Mouse (Mus musculus): Measurements from ENCODE around the gene Fmnl2. TPM values are rescaled to one million over a fixed set of nuclear protein-coding genes. Genes with fewer than 3 reads are reported as not detected.

The Fmnl2 gene
- polyA plus RNA-seq, 2 experiments = 12.6 to 27.2 TPM

GRCm38 (mm10) chr2:52864635-52865034, 7.0 kb downstream of the Fmnl2 start:
- Histone ChIP-seq H3K27me3 (ENCODE audit: control insufficient read depth, insufficient read depth, low read length) (no peaks in the 10 kb centered on the region), H3K9ac (ENCODE audit: low read depth, low read length, severe bottlenecking) (no peak overlapping the region), H3K27ac (replicated peaks; ENCODE audit: low read depth, low read length) (no peak overlapping the region), H3K9me3 (ENCODE audit: control insufficient read depth, low read length) (no peaks in the 10 kb centered on the region), H3K4me1 (ENCODE audit: control insufficient read depth, insufficient read depth, low read length) (peaks cover 39% of the 10 kb centered on the region), H3K4me2 (replicated peaks; ENCODE audit: low read depth, low read length, severe bottlenecking) (no peak overlapping the region), H3K4me3 (replicated peaks; ENCODE audit: low read length) (no peak overlapping the region), H3K36me3 (ENCODE audit: control insufficient read depth, insufficient read depth, low read length) (0 out of 2 replicates have a peak, but pooled peaks cover 6% of the 10 kb centered on the region)
- ATAC-seq (ENCODE audit: low FRiP score, low read depth) (no peak), DNase-seq (ENCODE audit: low spot score) (no peak)
- TF ChIP-seq POLR2A (IDR thresholded peaks at IDR 0.05; ENCODE audit: borderline replicate concordance, extremely low read depth, insufficient read depth, insufficient read length) = no peak
- WGBS = 86% methylated on average over 7 of the region's 7 CpGs

- no peak for DNase-seq (ENCODE audit: low spot score)
- H3K9ac ChIP-seq (ENCODE audit: low read depth, low read length, severe bottlenecking) = no peak overlapping the region
- no peak overlapping the region for H3K4me3 ChIP-seq (replicated peaks; ENCODE audit: low read length)
- H3K27ac ChIP-seq (replicated peaks; ENCODE audit: low read depth, low read length) = no peak overlapping the region
- 0 out of 2 replicates have a peak, but pooled peaks cover 6% of the 10 kb centered on the region for H3K36me3 ChIP-seq (ENCODE audit: control insufficient read depth, insufficient read depth, low read length)
- no peak for TF ChIP-seq POLR2A (IDR thresholded peaks at IDR 0.05; ENCODE audit: borderline replicate concordance, extremely low read depth, insufficient read depth, insufficient read length)
- H3K9me3 ChIP-seq (ENCODE audit: control insufficient read depth, low read length) = no peaks in the 10 kb centered on the region
- 62% methylated on average over 3 of the region's 3 CpGs for WGBS
- peaks cover 29% of the 10 kb centered on the region for H3K4me1 ChIP-seq (ENCODE audit: control insufficient read depth, insufficient read depth, low read length)
- ATAC-seq (ENCODE audit: low FRiP score, low read depth) = no peak
- no peak overlapping the region for H3K4me2 ChIP-seq (replicated peaks; ENCODE audit: low read depth, low read length, severe bottlenecking)
- no peaks in the 10 kb centered on the region for H3K27me3 ChIP-seq (ENCODE audit: control insufficient read depth, insufficient read depth, low read length)
Measured at GRCm38 (mm10) chr2:52866151-52866550, 8.5 kb downstream of the Fmnl2 start.

- H3K27ac ChIP-seq (replicated peaks; ENCODE audit: low read depth, low read length) = no peak overlapping the region
- ATAC-seq (ENCODE audit: low FRiP score, low read depth) (no peak), DNase-seq (ENCODE audit: low spot score) (no peak)
- H3K4me3 ChIP-seq (replicated peaks; ENCODE audit: low read length) = no peak overlapping the region
- no peaks in the 10 kb centered on the region for H3K9me3 ChIP-seq (ENCODE audit: control insufficient read depth, low read length)
- TF ChIP-seq POLR2A (IDR thresholded peaks at IDR 0.05; ENCODE audit: borderline replicate concordance, extremely low read depth, insufficient read depth, insufficient read length) = no peak
- WGBS = 72% methylated on average over 9 of the region's 9 CpGs
- peaks cover 24% of the 10 kb centered on the region for H3K4me1 ChIP-seq (ENCODE audit: control insufficient read depth, insufficient read depth, low read length)
- no peak overlapping the region for H3K4me2 ChIP-seq (replicated peaks; ENCODE audit: low read depth, low read length, severe bottlenecking)
- H3K27me3 ChIP-seq (ENCODE audit: control insufficient read depth, insufficient read depth, low read length) = no peaks in the 10 kb centered on the region
- no peak overlapping the region for H3K9ac ChIP-seq (ENCODE audit: low read depth, low read length, severe bottlenecking)
- H3K36me3 ChIP-seq (ENCODE audit: control insufficient read depth, insufficient read depth, low read length) = 0 out of 2 replicates have a peak, but pooled peaks cover 6% of the 10 kb centered on the region
Measured at GRCm38 (mm10) chr2:52867781-52868180, 10.1 kb downstream of the Fmnl2 start.

GRCm38 (mm10) chr2:52868181-52868580, 10.5 kb downstream of the Fmnl2 start:
- WGBS = 31% methylated on average over 5 of the region's 5 CpGs
- Histone ChIP-seq H3K27me3 (ENCODE audit: control insufficient read depth, insufficient read depth, low read length) (no peaks in the 10 kb centered on the region), H3K9me3 (ENCODE audit: control insufficient read depth, low read length) (no peaks in the 10 kb centered on the region), H3K27ac (replicated peaks; ENCODE audit: low read depth, low read length) (no peak overlapping the region), H3K4me2 (replicated peaks; ENCODE audit: low read depth, low read length, severe bottlenecking) (no peak overlapping the region), H3K9ac (ENCODE audit: low read depth, low read length, severe bottlenecking) (no peak overlapping the region), H3K36me3 (ENCODE audit: control insufficient read depth, insufficient read depth, low read length) (0 out of 2 replicates have a peak, but pooled peaks cover 6% of the 10 kb centered on the region), H3K4me1 (ENCODE audit: control insufficient read depth, insufficient read depth, low read length) (peaks cover 26% of the 10 kb centered on the region), H3K4me3 (replicated peaks; ENCODE audit: low read length) (no peak overlapping the region)
- no peak for ATAC-seq (ENCODE audit: low FRiP score, low read depth)
- DNase-seq (ENCODE audit: low spot score) = no peak
- no peak for TF ChIP-seq POLR2A (IDR thresholded peaks at IDR 0.05; ENCODE audit: borderline replicate concordance, extremely low read depth, insufficient read depth, insufficient read length)

- Histone ChIP-seq H3K9ac (ENCODE audit: low read depth, low read length, severe bottlenecking) (no peak overlapping the region), H3K4me2 (replicated peaks; ENCODE audit: low read depth, low read length, severe bottlenecking) (no peak overlapping the region), H3K36me3 (ENCODE audit: control insufficient read depth, insufficient read depth, low read length) (0 out of 2 replicates have a peak, but pooled peaks cover 5% of the 10 kb centered on the region), H3K27ac (replicated peaks; ENCODE audit: low read depth, low read length) (no peak overlapping the region), H3K9me3 (ENCODE audit: control insufficient read depth, low read length) (no peaks in the 10 kb centered on the region), H3K4me3 (replicated peaks; ENCODE audit: low read length) (no peak overlapping the region), H3K4me1 (ENCODE audit: control insufficient read depth, insufficient read depth, low read length) (peaks cover 46% of the 10 kb centered on the region), H3K27me3 (ENCODE audit: control insufficient read depth, insufficient read depth, low read length) (no peaks in the 10 kb centered on the region)
- ATAC-seq (ENCODE audit: low FRiP score, low read depth) (no peak), DNase-seq (ENCODE audit: low spot score) (no peak)
- TF ChIP-seq POLR2A (IDR thresholded peaks at IDR 0.05; ENCODE audit: borderline replicate concordance, extremely low read depth, insufficient read depth, insufficient read length) = no peak
- WGBS = 69% methylated on average over 5 of the region's 5 CpGs
Measured at GRCm38 (mm10) chr2:52872636-52873035, 15.0 kb downstream of the Fmnl2 start.

Measured in limb, embryonic 14.5 days (tissue).